Mouse (Mus musculus) embryo, embryonic 10.5 days (tissue): Measurements from ENCODE around the gene Gnpda2.

Experiments used
- DNase-seq: peaks from one replicate; pipeline ENCODE4 v3.0.0-alpha.2; 2015; ENCODE audit warnings: low spot score

Gene Gnpda2

GRCm38 (mm10) chr5:69591640-69592461, at the start of gene Gnpda2:
Gnpda2 (minus strand) TSS chr5:69592340.
- DNase-seq = peak; percentile 93

DNA sequence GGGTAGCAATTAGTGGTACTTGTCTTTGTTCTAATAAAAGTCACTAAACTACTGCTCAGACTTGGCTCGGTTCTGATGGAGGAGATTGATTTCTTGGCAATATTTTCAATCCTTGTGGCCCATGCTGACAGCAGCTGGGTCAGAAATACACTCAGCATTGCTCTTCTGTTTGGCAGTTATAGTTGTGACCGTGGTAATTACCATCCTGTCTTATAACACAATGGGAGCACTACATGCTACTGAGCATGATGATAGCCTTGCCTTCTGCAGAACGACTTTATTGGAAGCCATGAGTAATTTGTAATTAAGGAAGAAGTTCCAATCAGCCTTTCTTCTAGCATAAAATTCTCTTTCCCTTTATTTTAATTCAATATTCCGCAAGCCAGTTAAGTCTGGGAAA, 42.6 kb upstream of the Gnpda2 start:
- no peak for DNase-seq

DNA sequence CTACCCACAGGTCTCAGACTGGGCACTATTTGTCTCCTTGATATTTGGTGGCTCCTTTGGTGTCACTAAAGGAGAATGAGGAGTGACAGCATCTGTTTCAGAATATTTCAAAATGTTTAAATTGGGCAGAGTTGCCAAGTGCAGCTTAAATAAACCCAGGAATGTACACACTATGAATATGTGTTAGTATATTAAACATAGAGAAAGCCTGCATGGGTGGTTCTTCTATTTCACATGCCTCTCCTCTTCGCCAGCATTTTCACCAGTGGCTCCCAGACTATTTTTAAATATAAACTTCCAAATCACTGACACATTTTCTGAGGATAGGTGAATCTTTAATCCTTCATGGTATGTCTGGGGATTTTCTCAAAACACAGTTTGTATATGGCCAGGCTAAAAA, 28.8 kb upstream of the Gnpda2 start:
- DNase-seq = no peak

DNA sequence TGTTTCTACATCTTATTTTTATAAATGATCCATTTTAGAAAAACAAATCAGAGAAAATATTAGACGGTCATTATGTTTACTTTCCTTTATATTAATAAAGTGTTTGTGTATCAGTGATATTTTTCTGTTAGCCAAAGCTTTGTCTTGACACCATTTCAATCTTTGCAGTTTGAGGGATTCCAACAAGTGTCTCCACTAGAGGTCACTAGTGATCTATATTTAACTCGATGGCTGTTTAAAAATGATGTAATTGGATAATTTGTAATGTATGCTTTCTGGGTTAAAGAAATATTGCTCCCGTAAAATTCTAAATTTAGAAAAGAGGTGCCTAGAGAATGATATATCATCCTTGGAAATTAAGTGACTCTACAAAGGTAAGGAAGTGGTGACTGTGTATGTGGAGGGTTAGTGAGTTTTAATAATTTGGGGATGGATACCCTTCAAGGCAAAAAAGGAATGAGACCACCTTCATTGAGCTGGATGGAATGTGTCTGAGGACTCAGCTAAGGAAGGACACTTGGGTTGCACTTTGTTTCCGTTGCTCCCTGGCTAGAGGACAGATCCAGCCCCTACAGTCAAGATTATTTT, 21.2 kb upstream of the Gnpda2 start:
- DNase-seq = peak; percentile 77

DNA sequence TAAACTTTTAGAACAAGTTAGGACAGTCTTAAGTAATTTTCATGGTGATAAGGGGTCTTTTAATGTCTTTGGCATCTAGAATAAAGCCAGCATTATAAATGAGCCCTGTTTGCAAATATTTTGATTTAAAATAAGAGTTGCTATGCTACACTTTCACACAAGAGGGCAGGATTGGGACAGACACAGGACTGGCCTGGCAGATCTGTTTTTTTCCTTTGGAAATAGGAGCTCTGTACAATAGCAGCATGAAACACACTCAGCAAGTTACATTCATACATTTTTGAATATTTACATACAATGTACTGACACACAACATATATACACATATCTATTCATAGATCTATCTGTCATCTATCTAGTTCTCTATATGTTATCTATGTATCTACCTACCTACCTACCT, 8.9 kb upstream of the Gnpda2 start:
- peak; percentile 50 for DNase-seq

- DNase-seq = peak; percentile 66
These were observed 34.7 kb downstream of the Gnpda2 start for GRCm38 (mm10) chr5:69557404-69557935.

GRCm38 (mm10) chr5:69556628-69557403, 35.3 kb downstream of the Gnpda2 start, which contains the start of gene Guf1:
Guf1 (plus strand) TSS chr5:69556923.
- DNase-seq = peak; percentile 95

DNA sequence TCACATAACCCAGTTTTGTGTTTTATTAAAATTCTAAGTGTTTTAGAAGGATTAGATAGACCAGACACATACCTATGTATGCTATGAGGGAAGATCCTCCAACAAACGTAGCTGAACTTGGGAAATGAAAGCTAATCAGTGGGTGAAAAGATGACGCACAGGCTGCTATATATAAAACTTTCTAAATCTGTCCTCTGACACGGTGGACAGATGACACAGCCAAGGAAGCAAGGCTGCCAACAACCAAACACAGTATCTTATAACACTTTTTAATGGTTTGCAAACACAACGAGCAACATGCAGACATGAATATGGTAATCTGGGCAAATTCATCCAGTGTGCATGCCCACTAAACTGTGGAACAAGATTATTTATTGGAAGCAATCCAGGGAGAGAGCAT, 49.7 kb downstream of the Gnpda2 start, which contains the start of gene Yipf7:
Gene Yipf7 (minus strand): TSS at position 160 of the 400 bp plus-strand sequence.
- no peak for DNase-seq

DNA sequence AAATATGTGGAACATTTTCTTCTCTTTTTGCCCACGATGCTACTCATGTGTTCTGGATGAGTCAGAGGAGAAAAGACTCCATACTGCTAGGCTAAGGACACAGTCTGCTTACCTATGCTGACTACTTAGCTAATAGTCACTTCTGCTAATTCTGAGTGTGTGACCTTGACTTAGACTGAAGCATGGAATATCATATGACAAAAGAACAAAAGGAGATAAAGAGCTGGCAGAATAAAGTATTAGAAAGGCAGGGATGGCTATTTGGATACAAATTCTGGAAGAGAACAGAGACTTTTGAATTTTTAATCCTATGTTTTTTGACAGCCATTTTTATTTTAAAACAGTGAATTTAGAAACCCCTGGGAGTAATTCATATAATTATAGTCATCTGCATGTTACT, 50.5 kb downstream of the Gnpda2 start:
- DNase-seq = no peak

DNA sequence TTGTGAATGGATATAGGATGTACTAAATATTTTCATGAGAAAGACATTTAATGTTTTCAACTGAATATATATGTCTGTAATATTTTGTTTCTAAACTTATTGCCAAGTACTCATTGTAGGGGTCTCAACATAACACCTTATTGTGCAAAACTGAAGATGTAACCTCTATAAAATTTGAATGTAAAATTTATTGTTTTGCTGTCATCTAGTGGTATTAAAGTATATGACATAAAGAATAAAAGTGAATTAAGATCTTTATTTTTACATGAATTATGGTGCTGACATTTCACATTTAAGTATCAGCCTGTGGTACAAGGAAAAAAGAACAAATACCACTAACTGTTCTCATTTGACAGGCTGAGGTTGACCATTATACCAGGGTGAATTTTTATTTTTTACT, 68.2 kb downstream of the Gnpda2 start:
- no peak for DNase-seq
